Mouse (Mus musculus) erythroblast, embryonic 14.5 days (primary cell): ENCODE measurements around the gene Batf3.

Source experiments
- GATA1 ChIP-seq: IDR thresholded peaks from 2 replicates; pipeline ENCODE4 v1.6.1; 2012; ENCODE audit warnings: low read length, inconsistent platforms, mixed read lengths
- TAL1 ChIP-seq: IDR thresholded peaks from 3 replicates; pipeline ENCODE4 v1.6.1; 2012; ENCODE audit warnings: low read length, inconsistent platforms, mixed read lengths

DNA sequence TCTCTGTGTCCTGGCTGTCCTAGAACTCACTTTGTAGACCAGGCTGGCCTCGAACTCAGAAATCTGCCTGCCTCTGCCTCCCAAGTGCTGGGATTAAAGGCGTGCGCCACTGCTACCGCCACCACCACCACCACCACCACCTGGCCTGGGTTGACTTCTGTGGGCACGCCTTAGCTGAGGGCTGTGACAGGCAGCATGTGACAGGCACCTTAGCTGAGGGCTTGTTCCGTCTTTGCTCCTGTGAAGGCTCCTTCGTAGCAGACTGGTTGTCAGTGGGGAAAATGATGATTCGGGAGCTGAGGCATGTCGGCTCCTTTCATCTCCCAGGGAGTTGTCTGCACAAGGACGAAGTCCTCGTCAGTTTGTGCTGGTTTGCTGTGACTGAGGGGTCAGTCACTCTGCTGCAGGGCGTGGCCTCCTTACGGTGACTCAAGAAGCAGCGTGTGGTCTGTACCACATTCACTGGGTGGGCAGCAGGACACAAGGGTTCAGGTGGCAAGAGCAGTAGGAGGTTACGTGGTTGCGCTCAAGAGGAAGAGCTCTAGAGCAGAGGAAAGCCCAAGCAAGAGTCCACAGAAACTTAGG, 25.2 kb upstream of the Batf3 start:
- TF ChIP-seq TAL1 (no peak), GATA1 (no peak)
